Mouse (Mus musculus) stomach, embryonic 15.5 days (tissue): ENCODE data around the gene Tmem220. TPM values are rescaled to one million over a fixed set of nuclear protein-coding genes. Genes with fewer than 3 reads are reported as not detected.

Experiments
- polyA plus RNA-seq: library from polyadenylated mRNA; unstranded; fragments of >200 nt; fragmentation: Nextera tagmentation; extraction: Ambion mirVana; gene quantifications from 2 replicates; pipeline ENCODE4 v1.2.1, GENCODE M21; 2015

The Tmem220 gene
- polyA plus RNA-seq, 1 experiment from 2014 or later: 2.5 TPM

Other genes with a start within 250 kb of the Tmem220 start
- 4.9 and 5.6 TPM in 2 replicates for gene Pirt, start 113.2 kb upstream of the Tmem220 start, polyA plus RNA-seq
- gene Tmem238l, start 68.5 kb upstream of the Tmem220 start, polyA plus RNA-seq: 0.57 and 0.77 TPM in 2 replicates
- 24.0 and 28.1 TPM in 2 replicates for gene Adprm, start 27.4 kb downstream of the Tmem220 start, polyA plus RNA-seq
- gene Sco1, start 27.5 kb downstream of the Tmem220 start, polyA plus RNA-seq: 17.6 and 18.7 TPM in 2 replicates
- 1.0 and 3.9 TPM in 2 replicates for gene Myh3, start 53.1 kb downstream of the Tmem220 start, polyA plus RNA-seq
- not detected in 2 replicates for gene Myh2, start 145.9 kb downstream of the Tmem220 start, polyA plus RNA-seq
- gene Myh1, start 174.9 kb downstream of the Tmem220 start, polyA plus RNA-seq: 0.22 and 0.28 TPM in 2 replicates
- gene Myh4, start 212.9 kb downstream of the Tmem220 start, polyA plus RNA-seq: 0.03 TPM in 1 of 2 replicates, not detected in the other